Mouse (Mus musculus): ENCODE results near the gene Srd5a2.

DNA sequence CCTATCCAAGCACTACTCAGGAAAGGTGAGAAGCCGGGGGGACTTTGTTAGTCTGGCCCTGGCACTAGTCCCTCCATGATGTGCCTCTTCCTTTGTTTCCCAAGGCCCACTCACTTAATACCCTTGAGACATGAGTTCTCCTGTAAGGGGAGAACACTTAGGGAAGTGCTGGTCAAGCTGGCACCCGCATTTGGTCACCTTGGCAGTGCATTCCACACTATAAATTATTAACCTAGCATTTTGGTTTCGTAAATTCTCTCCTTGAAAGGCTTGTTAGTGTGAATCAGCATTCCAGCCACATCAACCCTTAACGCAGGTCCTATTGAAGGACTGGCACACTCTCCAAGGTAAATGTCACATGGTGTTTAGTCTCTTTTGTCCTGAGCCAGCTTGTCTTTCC is 61.8 kb downstream of the Srd5a2 start:
- TF ChIP-seq FLI1 (IDR thresholded peaks at IDR 0.05; ENCODE audit: low read length) (no peak), GATA1 (IDR thresholded peaks at IDR 0.05; ENCODE audit: borderline replicate concordance, low read length) (no peak)
